Mouse (Mus musculus) heart, postnatal 25 days (tissue): ENCODE data around the gene Polr3h. TPM values are rescaled to one million over a fixed set of nuclear protein-coding genes. Genes with fewer than 3 reads are reported as not detected.
"Not testable (repeated sequence)": the region's sequence is repeated elsewhere in the genome, so short reads cannot be mapped to it uniquely, and the experiment has no call there.

ENCODE experiments used
- DNase-seq: peaks from one replicate; pipeline ENCODE4 v3.0.0; 2022; ENCODE audit warnings: low spot score
- intact Hi-C: fragments of 180-260 bp; cut with DNase I; formaldehyde crosslinking; loops from one replicate; pipeline ENCODE4 v1.15.1; 2025
- total RNA-seq, 2 experiments: library from RNA; stranded (reverse); gene quantifications; 2 replicates each; pipeline ENCODE4 v1.2.3; 2021

Gene Polr3h
- total RNA-seq, 2 experiments from 2014 or later: 6.7 to 7.0 TPM

DNA sequence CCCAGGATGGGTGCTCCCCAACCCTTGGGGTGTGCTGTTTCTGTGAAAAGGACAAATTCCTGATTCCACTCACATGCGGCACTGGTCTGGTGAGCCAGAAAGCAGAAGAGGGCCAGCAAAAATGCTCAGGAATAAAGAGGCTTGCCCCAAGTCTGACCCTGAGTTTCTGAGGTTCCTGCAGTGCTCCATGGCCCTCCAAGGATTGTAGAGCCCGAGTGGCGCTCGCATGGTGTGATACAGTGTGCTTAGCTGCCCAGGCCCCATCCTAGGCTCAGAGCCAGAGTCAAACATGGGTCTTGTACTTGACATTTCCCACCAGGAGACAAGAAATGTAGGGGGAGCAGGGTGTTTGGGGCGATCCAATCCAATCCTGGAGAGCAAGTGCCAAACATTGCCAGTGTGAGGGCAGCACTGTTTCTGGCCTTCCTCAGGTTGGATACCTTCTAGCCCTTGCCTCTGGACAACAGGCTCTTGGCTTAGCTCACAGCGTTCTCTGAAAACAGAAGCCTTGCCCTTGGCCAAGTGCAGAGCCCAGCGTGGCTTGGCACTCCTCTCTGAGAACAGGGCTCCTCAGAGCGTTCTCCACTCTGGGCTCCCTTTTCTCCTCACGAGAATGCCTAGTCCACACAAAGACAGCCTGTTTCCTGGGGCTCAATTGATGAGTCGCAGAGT, 5.4 kb downstream of the Polr3h start:
- no peak for DNase-seq
- intact Hi-C loops: no loop called here

DNA sequence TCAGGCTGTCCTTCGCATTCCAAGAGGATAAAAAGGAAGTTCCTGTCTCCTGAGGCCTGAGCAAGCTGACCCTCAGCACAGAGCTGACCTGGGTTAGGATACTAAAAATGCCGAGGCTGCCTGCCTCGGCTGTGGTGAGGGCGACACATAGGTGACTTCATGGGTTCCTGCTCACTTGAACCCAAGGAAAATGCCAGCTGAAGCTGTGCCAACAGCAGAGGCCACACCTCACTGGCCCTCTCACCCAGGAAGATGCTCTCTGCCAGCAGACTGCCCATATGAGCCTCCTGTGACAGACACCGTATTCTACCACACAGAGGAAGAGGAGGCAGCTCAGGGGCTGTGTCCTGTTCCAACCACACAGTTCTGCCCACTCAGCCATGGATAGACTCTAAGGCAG, 7.0 kb downstream of the Polr3h start:
- intact Hi-C loops: loop anchor here (2.0 to 5.0 kb wide), 2 partner anchors 88 to 177 kb away; no protein-coding TSS in a partner anchor
- DNase-seq: no peak

DNA sequence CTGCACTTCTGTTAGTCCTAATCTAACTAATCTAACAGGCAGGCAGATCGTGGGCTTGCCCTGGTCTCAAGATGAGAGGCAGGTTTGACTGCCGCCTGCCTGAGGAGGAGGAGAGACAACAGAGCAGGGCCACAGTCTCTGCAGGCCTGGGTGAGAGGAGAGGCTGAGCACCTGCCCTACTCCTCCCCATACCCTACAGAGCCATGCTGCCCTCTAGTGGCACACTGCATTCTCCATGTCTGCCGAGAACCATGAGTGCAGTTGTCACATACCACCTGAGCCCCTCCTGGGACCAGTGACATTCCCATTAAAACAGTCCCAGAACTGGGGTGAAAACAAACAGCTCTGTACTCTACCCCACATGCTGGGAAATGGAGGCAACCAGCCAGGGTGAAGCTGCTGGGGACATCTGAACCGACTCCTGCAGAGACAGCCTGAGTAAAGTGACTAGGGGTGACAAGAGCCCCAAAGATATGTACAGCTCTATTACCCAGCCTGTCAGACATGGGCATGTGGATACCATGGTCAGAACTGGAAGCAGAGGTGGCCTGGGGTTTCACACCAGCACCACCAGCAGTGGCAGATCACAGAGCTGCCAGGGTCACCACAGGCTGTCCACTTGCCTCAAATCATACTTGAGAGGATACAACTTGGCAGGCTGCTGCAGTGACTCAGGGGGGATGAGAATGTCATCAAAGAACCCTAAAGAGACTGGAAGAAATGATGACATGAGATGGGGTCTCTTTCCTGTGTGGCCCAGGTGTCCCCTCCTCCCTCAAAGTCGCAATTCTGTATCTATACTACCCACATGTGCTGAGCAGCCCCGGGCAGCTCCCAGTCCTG, 8.2 kb downstream of the Polr3h start:
- intact Hi-C loops: loop anchor here (2.0 to 5.0 kb wide), 2 partner anchors 87 to 176 kb away; no protein-coding TSS in a partner anchor
- no peak for DNase-seq

DNA sequence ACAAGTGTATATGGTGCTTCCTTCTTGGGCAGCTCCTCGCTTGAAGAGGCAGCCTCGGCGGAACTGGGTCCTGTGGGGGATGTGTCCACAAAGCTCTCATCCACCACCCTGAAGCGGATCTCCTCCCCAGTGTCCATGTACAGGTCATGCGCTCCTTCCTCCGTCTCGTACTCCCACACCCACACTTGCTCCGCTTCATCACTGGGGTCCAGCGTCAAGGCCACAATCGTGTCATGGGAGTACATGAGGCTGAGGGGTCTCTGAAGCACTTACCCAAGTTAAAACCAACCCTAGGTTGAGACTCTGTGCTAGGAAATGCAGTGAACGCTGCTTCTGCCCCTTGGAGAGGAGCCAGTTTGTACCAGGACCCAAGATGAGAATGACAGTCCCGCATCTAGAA, 8.8 kb downstream of the Polr3h start:
- intact Hi-C loops: loop anchor here (5.0 kb wide), 1 partner anchor 175 kb away; no protein-coding TSS in a partner anchor
- DNase-seq: no peak

DNA sequence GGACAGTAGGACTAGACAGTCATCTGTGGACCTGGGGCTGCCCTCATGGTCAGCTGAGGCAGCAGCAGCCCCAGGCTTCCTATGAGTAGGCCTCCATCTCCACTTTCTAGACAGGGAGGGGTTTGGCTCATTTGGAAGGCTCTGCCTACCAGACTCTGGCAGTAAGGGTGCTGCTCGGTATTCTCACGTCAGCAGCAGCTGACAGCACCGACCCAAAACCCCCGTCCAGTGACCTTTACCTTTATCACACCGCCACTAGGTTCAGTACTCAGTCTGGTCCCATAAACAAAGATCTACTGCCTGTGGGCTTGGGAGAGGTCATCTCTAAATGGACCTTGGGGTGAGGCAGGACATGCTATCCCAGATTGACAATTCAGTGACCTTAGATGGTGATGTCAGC, 10.4 kb downstream of the Polr3h start:
- DNase-seq: no peak
- intact Hi-C loops: loop anchor here (5.0 kb wide), 1 partner anchor 173 kb away; no protein-coding TSS in a partner anchor

DNA sequence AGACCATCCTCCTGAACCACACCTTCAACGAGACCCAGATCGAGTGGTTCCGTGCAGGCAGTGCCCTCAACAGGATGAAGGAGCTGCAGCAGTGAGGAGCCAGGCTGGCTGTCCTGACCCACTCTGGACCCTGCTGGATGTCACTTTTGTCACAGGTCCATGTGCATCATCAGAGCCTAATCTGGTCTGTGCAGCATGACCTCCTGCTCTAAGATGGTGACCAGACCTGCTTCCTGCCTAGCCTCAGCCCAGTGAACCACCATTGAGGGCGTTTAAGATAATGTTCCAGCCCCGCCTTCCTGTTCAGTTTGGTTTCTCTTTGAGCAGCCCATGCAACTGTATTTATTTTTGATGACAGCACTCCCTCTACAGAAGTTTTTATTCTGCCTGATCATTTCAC, 11.4 kb downstream of the Polr3h start:
- DNase-seq: no peak
- intact Hi-C loops: loop anchor here (5.0 kb wide), 1 partner anchor 172 kb away; no protein-coding TSS in a partner anchor

DNA sequence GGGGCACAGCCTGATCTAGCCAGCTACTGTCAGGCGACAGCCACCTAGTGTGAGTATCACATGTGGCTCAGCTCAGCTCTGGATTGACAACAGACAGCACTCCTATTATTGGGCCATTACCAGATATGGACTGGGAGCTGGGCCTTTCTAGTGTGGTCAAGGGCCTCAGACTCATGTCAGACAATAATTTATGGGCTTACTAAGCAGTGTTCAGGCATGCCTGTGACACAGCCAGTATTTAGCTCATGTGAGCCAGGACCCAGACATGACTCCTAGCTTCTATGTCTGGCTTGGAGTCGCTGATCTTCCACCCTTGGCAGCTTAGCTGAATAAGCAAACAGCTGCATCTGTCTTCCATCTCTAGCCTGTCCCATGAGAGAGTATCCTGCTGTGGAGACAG, 13.5 kb downstream of the Polr3h start:
- no peak for DNase-seq
- intact Hi-C loops: no loop called here

DNA sequence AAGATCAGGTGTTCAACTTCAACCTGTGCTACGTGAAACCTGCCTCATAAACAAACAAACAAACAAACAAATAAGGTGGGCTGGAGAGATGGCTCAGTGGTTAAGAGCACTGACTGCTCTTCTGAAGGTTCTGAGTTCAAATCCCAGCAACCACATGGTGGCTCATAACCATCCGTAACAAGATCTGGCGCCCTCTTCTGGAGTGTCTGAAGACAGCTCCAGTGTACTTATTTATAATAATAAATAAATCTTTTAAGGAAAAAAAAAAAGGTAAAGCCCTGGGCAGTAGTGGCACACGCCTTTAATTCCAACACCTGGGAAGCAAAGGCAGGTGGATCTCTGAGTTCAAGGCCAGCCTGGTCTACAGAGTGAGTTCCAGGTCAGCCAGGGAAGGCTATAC, 17.3 kb downstream of the Polr3h start:
- intact Hi-C loops, DNase-seq: not testable (repeated sequence)

DNA sequence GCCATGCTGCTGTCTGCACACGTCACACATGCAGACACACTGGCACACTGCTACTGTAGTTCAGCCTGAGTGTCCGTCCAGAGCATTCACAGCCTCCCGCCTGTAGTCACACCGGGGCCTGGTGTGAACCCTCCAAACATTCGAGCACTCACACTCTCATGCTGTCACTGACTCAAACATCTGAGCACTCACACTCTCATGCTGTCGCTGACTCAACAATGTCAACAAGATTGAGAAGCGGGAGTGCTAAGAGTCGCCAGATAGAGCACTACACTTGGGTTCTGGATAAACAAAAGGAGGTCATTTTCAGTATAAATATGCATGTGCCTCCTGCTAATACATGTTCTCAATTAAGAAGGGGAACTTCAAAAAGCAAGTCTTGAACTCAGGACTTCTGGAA, 18.1 kb downstream of the Polr3h start:
- intact Hi-C loops: no loop called here
- no peak for DNase-seq

DNA sequence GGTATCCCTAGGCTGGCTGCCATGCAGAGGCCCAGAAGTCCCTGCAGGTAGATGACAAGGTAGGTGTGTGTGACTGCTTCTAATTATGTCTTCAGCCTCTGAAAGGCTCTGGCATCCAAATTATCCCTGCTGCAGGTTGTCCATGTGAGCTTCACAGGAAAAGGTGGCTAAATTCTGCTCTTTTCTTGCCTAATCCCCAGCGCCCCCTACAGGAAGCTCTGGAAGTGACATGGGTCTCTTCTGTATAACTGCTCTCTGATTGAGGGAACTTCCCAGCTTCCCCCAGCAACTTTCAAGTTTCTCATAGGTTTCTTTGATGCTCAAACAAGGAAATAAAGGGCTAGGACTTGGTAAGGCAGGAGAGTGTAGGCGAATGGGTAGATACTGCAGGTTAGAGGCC, 21.1 kb downstream of the Polr3h start:
- intact Hi-C loops: loop anchor here (2.0 kb wide), 1 partner anchor 74 kb away; no protein-coding TSS in a partner anchor
- DNase-seq: no peak

DNA sequence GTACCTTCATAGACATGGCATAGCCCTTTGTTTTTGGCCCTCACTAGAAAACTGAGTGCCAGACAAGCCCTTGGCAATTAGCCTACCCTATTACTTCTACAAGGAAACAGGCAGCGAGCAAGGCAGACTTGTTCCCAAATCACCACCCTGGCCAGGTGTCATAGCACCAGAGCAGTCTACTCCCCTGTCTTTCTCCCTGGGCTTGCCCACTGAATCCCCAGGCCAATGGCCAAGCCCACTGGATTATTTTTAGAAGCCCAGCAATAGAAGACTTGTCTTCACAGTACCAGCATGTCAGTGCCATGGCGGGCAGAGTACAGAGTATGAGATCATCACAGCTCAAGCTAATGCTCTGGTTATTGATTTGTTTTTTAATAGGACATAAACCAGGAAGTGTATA, 27.3 kb downstream of the Polr3h start:
- no peak for DNase-seq
- intact Hi-C loops: no loop called here

DNA sequence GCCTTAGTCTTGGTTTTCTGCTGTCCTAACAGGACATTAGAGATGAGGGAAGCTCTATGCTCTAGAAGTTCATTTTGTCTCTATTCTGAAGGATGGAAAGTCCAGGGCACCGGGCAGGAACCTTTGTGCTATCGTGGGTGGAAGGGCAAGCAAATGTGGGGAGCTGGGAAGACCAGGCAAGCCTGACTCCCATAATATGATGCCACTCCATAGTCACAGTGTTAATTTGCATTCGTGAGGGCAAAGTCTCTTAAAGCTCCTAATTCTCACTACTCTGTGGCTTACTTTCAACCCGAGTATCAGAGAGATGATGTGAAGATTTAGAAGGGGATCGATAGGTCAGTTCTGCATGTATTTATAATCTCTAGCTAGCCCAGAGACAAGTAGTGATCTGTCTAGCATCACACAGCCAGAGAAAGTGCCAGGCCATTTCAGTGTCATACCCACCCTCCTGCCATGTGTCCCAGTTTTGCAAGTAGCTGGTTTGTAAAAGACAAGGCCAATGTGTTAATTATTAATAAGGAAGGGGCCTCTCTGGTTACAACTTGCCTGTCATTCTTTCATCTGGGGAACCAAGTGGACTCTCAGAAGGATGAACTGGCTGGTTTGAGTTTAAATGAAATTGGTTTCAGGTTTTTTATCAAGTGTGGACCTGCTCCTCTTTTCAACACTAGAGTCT, 28.3 kb downstream of the Polr3h start:
- intact Hi-C loops: no loop called here
- no peak for DNase-seq

DNA sequence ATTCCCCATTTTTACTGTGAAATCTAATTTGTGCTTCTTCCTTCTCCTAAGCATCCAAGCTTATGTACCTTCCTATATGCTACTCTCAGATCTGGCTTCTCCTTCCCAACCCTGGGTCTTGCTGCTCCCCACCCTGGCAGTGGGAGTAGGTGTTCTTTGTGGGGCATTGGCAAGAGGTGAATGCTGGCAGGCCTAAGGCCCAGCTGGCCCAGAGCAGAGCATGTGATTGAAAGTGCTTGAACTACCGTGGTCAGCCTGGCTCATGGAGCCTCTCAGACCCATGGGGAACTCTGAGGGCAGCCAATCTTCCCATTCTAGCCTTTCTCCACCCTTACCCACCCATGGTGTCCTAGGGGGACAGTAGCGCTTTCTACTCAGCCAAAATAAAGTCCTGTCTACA, 29.6 kb downstream of the Polr3h start:
- no peak for DNase-seq
- intact Hi-C loops: no loop called here

DNA sequence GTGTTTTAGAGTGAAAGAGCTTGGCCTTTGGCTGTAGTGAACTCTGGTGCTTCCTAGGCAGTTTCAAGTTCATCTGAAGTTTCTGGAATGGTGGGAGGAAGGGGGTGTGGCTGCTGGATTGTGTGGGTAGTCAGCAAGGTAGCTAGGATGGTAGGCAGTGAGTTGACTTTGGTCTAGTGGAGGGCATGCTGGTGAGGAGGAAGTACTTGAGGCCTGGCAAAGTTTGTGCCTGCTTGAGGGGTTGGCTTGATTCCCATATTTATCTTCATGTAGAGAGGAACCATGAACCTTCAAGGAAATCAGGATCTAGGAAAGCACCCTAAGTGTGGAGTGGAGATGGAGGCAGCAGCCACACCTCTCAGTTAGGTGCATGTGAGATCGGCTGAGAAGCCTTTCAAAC, 32.0 kb downstream of the Polr3h start:
- no peak for DNase-seq
- intact Hi-C loops: no loop called here

DNA sequence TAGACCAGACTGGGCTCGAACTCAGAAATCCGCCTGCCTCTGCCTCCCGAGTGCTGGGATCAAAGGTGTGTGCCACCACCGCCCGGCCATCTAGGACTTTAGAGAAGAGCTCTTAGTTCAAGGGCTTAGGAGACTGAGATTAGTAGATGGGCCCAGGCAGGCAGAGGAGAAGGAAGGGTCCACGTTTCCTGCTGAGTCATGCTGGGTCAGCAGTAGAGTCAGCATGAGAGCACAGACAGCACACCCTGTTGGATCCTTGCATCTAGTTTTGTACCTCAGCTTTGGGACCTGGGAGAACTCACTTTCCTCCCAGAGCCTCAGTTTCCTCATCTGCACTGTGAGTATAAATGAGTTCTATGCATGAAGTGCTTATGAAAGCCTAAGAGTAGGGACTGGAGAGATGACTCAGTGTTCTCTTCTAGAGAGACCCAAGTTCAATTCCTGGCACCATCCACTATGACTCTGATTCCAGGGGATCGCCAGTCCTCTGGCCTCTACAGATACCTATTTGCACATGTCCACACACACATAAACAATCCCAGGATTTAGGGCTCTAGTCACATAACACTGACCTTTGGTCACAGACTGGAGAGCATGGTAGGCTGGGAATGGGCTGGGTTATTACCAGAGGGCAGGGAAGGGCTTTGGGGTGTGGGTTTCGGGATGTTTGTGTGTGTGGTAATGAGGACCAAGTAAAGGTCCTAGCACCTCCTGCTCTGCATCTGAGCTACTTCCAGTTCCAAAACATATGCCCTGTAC, 34.0 kb downstream of the Polr3h start:
- no peak for DNase-seq
- intact Hi-C loops: no loop called here

DNA sequence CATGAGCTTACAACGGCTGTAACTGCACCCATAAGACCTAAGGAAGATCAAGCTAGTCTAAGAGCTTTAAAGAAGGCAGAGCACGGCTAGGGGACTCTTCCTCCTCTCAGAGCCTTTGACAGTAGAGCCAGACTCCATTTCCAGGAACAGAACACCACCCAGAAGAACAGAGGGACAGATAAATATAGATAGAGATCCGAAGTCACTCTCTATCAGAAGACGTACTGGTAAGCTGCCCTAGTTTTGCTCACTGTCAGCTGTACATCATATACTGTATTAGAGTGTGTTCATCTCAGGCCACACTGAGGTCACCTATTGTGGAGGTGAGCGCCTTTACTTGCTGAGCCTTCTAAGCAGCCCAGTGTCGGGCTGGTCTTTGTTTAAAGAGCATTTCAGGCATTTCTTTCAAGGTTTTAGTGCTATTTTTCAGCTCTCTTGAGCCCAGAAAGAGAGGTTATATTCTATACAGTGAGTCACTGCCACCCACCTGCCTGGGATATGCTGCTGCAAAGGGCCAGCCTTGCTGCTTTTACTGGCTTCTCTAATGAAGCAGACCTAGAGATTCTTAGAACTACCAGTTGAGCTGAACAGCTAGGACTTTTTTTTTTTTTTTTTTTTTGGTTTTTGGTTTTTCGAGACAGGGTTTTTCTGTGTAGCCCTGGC, 34.8 kb downstream of the Polr3h start:
- intact Hi-C loops: no loop called here
- no peak for DNase-seq

DNA sequence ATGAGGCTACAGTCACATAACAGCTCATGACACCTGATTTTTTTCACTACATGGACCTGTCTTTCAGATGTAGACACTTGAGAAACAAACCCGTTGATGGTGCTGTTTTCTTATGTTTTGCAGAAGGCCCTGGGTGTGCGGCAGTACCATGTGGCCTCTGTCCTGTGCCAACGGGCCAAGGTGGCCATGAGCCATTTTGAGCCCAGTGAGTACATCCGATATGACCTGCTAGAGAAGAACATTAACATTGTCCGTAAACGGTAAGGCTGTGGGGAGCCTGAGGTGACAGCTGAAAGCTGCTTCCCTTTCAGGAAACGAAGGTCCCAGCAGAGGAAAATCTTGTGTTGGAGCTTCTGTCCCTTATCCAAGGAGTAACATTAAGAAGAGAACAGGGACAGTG, 36.9 kb downstream of the Polr3h start:
- no peak for DNase-seq
- intact Hi-C loops: no loop called here

DNA sequence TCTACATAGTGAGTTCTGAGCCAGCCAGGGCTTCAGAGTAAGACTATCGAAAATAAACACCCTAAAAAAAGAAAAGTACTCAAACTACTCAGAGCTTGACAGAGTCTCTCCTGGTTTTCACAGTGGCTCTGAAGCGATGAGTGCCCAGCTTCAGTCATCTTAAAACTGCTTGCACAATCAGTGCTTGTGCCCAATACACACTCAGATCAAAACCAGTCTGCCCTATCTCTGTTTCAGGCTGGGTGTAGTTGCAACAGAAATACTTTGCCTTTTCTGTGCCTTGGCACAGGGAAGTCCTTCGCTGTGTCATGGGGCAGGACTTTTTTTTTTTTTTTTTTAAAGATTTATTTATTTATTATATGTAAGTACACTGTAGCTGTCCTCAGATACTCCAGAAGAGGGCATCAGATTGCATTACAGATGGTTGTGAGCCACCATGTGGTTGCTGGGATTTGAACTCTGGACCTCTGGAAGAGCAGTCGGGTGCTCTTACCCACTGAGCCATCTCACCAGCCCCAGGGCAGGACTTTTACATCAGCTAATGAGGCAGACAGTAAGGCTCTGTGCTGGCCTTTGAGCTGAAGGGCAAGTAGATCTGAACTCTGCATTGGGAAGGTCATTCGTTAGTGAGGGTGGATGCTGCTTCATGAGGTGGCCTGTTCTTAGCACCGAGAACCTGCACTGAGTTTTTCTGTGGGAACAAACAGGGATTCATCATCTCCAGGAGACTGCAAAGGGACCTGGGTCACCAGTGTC, 39.1 kb downstream of the Polr3h start:
- DNase-seq: no peak
- intact Hi-C loops: no loop called here
